Mouse (Mus musculus) G1E (cell line): ENCODE data around the gene Klhdc3.

ENCODE experiments used
- CTCF ChIP-seq: IDR thresholded peaks from 2 replicates; pipeline ENCODE4 v1.5.1; 2012; ENCODE audit warnings: low read depth, low read length, inconsistent platforms, mixed read lengths
- GATA1 ChIP-seq: IDR thresholded peaks from 2 replicates; pipeline ENCODE4 v1.6.1; 2012; ENCODE audit warnings: borderline replicate concordance, low read length, inconsistent platforms, mixed read lengths
- GATA2 ChIP-seq: IDR thresholded peaks from 2 replicates; pipeline ENCODE4 v1.6.1; 2012; ENCODE audit warnings: low read depth, low read length, inconsistent platforms, borderline replicate concordance
- POLR2AphosphoS5 ChIP-seq: IDR thresholded peaks from 2 replicates; pipeline ENCODE4 v1.6.1; 2012; ENCODE audit warnings: low read depth, low read length, inconsistent platforms; ENCODE audit not compliant: insufficient replicate concordance

- TF ChIP-seq CTCF (no peak; the same call in 1 of the 2 replicates), GATA2 (no peak), POLR2AphosphoS5 (no peak), GATA1 (no peak)
Measured at GRCm38 (mm10) chr17:46679843-46680759, 613 bp downstream of the Klhdc3 start.
